Mouse (Mus musculus) forebrain, embryonic 15.5 days (tissue): ENCODE results near the gene Grxcr1. TPM values are rescaled to one million over a fixed set of nuclear protein-coding genes. Genes with fewer than 3 reads are reported as not detected.

ENCODE experiments used
- ATAC-seq: fragments of 200-750 bp; cut with Nextera tagmentation; replicated peaks from 2 replicates; pipeline ENCODE4 v1.8.0; 2017; ENCODE audit warnings: mild to moderate bottlenecking, moderate TSS enrichment, moderate library complexity
- H3K27ac ChIP-seq: fragments of 300-500 bp; sonication (generic); replicated peaks from 2 replicates; pipeline ENCODE4 v1.5.1; 2015; ENCODE audit warnings: mild to moderate bottlenecking, inconsistent platforms
- H3K27me3 ChIP-seq: fragments of 300-500 bp; sonication (generic); 2 replicates; pipeline ENCODE4 v1.6.1; 2015; ENCODE audit warnings: inconsistent platforms
- H3K36me3 ChIP-seq: fragments of 300-500 bp; sonication (generic); 2 replicates; pipeline ENCODE4 v1.6.1; 2015; ENCODE audit warnings: mild to moderate bottlenecking, inconsistent platforms
- H3K4me1 ChIP-seq: fragments of 300-500 bp; sonication (generic); 2 replicates; pipeline ENCODE4 v1.6.1; 2015; ENCODE audit warnings: inconsistent platforms
- H3K4me2 ChIP-seq: fragments of 300-500 bp; sonication (generic); replicated peaks from 2 replicates; pipeline ENCODE4 v1.6.1; 2015; ENCODE audit warnings: mild to moderate bottlenecking, inconsistent platforms
- H3K4me3 ChIP-seq: fragments of 300-500 bp; sonication (generic); 2 replicates; pipeline ENCODE4 v1.5.1; 2015; ENCODE audit warnings: mild to moderate bottlenecking, inconsistent platforms
- H3K9ac ChIP-seq: fragments of 300-500 bp; sonication (generic); replicated peaks from 2 replicates; pipeline ENCODE4 v1.6.1; 2015; ENCODE audit warnings: mild to moderate bottlenecking, inconsistent platforms
- H3K9me3 ChIP-seq: fragments of 300-500 bp; sonication (generic); 2 replicates; pipeline ENCODE4 v1.6.1; 2016; ENCODE audit warnings: inconsistent platforms
- WGBS: fragments of 180-500 bp; shearing (Covaris S2); methylation state at CpG from one replicate; pipeline ENCODE4 v1.1.7; 2015; ENCODE audit warnings: mixed read lengths; 5-methylcytosine and 5-hydroxymethylcytosine counted together
- polyA plus RNA-seq: library from polyadenylated mRNA; unstranded; fragments of >200 nt; fragmentation: Nextera tagmentation; extraction: Ambion mirVana; gene quantifications from 2 replicates; pipeline ENCODE4 v1.2.1, GENCODE M21; 2015

Grxcr1 gene
- polyA plus RNA-seq, 1 experiment from 2014 or later, result not detected

DNA sequence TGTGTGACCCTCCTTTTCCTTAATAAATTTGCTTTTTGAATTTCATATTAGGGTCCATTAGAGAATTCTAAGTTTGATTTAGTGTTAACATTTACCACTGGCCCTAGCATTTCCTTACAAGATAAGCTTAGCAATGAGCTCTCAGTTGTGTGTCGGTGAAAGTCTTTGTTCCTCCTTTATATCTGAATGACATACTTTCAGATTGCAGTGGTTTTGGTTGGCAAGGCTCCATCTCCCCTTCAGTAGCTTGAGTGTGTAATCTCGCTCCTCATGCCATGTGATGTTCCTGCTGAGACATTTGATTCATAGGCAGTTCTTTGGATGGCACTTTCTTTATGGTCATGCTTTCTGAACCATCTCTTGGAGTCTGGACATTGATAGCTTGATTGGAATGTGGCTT is 7.4 kb downstream of the Grxcr1 start:
- Histone ChIP-seq H3K9me3 (no peaks in the 10 kb centered on the region), H3K27ac (no peak overlapping the region), H3K4me3 (no peak overlapping the region), H3K9ac (no peak overlapping the region), H3K4me2 (no peak overlapping the region), H3K27me3 (no peaks in the 10 kb centered on the region), H3K4me1 (no peaks in the 10 kb centered on the region), H3K36me3 (no peaks in the 10 kb centered on the region)
- no peak for ATAC-seq
- WGBS, result 90% methylated on average over 2 of the region's 2 CpGs

DNA sequence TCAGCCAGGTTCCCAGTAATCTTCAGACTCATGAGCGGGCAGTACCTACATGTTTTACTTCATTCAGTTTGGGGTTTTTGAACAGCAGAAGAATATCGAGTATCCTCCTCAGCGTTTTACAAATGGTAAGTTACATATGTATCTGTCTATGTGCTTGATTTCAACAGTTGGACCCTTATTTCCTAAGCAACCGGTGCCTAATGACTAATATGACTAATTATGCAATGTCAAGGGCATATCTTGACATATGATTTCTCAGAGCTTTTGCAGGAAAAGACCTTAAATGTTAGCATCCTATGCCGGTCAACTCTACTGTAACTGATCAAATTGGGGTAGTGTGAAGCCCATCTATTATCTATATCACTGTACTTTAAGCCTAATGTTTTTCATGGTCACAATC is 11.7 kb downstream of the Grxcr1 start:
- Histone ChIP-seq H3K27ac (no peak overlapping the region), H3K4me3 (no peak overlapping the region), H3K36me3 (no peaks in the 10 kb centered on the region), H3K9me3 (no peaks in the 10 kb centered on the region), H3K27me3 (no peaks in the 10 kb centered on the region), H3K4me1 (no peaks in the 10 kb centered on the region), H3K9ac (no peak overlapping the region), H3K4me2 (no peak overlapping the region)
- WGBS, result 93% methylated on average over 5 of the region's 5 CpGs
- ATAC-seq, result no peak

DNA sequence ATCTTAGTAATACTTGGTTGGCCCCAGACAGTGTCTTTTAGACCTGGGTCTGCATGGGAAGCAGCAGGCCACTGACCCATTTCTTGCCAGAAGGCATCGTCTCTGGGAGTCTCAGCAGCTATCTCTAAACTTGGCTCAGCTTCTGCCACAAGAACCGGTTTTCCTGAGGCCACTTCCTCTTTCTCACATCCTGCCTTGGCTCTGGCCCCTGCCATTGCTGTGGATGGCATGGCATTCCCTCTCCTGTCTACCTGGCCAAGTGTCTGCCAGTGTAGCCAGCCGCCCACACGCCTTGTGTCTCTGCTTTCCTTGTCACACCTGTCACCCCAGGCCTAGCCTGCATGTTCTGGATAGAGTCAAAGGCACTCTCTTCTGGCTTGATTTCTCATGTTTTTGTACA is 17.1 kb downstream of the Grxcr1 start:
- 69% methylated on average over 4 of the region's 4 CpGs for WGBS
- no peak for ATAC-seq
- no peak overlapping the region for H3K9ac ChIP-seq

GRCm38 (mm10) chr5:68049536-68049935 is 17.9 kb downstream of the Grxcr1 start:
- H3K4me1 ChIP-seq, result no peaks in the 10 kb centered on the region
- no peak for ATAC-seq
- no peaks in the 10 kb centered on the region for H3K27me3 ChIP-seq
- no peaks in the 10 kb centered on the region for H3K9me3 ChIP-seq
- H3K36me3 ChIP-seq, result no peaks in the 10 kb centered on the region
- WGBS, result 55% methylated on average over 4 of the region's 4 CpGs
- no peak overlapping the region for H3K4me2 ChIP-seq
- no peak overlapping the region for H3K4me3 ChIP-seq
- H3K27ac ChIP-seq, result no peak overlapping the region
- H3K9ac ChIP-seq, result no peak overlapping the region

More for the DNA sequence above, 17.1 kb downstream of the Grxcr1 start:
- no peaks in the 10 kb centered on the region for H3K36me3 ChIP-seq
- no peak overlapping the region for H3K27ac ChIP-seq
- no peaks in the 10 kb centered on the region for H3K27me3 ChIP-seq
- H3K4me2 ChIP-seq, result no peak overlapping the region
- no peaks in the 10 kb centered on the region for H3K4me1 ChIP-seq
- H3K4me3 ChIP-seq, result no peak overlapping the region
- no peaks in the 10 kb centered on the region for H3K9me3 ChIP-seq

DNA sequence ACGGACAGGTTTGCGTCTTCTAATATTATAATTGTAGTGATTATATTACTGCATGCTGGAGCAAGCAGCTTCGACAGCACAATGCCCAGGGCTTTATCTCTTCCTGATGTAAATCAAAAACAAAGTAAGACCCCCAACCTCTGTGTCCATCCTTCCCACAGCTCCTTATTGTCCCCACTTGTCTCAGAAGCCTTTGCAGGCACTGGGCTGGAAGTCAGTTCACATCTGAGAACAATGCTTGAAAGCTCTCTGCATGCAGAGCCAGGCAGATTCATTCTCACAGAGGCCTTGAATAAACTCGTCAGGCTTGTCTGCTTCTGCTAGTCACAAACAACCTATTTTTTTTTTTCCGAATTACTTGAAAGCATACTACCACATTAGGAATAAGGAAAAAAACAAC is 19.5 kb downstream of the Grxcr1 start:
- Histone ChIP-seq H3K27me3 (no peaks in the 10 kb centered on the region), H3K4me3 (no peak overlapping the region), H3K27ac (no peak overlapping the region), H3K36me3 (no peaks in the 10 kb centered on the region), H3K9me3 (no peaks in the 10 kb centered on the region), H3K4me1 (no peaks in the 10 kb centered on the region), H3K4me2 (no peak overlapping the region), H3K9ac (no peak overlapping the region)
- ATAC-seq, result no peak
- WGBS, result 16% methylated on average over 5 of the region's 5 CpGs

- H3K4me3 ChIP-seq, result no peak overlapping the region
- H3K4me1 ChIP-seq, result no peaks in the 10 kb centered on the region
- no peak overlapping the region for H3K4me2 ChIP-seq
- WGBS, result 91% methylated on average over 3 of the region's 3 CpGs
- H3K27me3 ChIP-seq, result no peaks in the 10 kb centered on the region
- no peak overlapping the region for H3K27ac ChIP-seq
- H3K36me3 ChIP-seq, result no peaks in the 10 kb centered on the region
- no peaks in the 10 kb centered on the region for H3K9me3 ChIP-seq
- no peak for ATAC-seq
- no peak overlapping the region for H3K9ac ChIP-seq
Observed at GRCm38 (mm10) chr5:68057574-68057973, 25.9 kb downstream of the Grxcr1 start.

DNA sequence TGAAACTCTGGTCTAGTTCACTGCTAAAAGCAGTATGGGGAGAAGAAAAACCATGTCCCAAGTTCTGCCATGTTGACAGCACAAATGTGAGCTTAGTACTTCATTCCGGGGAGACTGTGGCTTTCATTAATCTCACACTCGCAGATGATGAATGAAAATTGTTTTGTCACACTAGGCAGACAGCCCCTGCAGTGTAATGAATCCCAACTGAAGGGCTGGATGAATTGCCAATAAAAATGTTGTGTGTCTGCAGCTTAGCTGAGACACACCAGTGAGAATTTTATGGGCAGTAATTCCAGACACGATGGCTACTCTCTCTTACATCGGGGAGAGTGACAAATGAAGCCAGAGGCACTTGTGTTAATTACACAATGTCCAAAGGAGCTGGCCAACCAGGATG is 37.1 kb downstream of the Grxcr1 start:
- Histone ChIP-seq H3K9me3 (no peaks in the 10 kb centered on the region), H3K9ac (no peak overlapping the region), H3K4me1 (no peaks in the 10 kb centered on the region), H3K27me3 (no peaks in the 10 kb centered on the region), H3K36me3 (no peaks in the 10 kb centered on the region), H3K4me2 (no peak overlapping the region), H3K27ac (no peak overlapping the region), H3K4me3 (no peak overlapping the region)
- no peak for ATAC-seq
- WGBS, result 70% methylated on average over 4 of the region's 4 CpGs

GRCm38 (mm10) chr5:68070308-68070707 is 38.7 kb downstream of the Grxcr1 start:
- ATAC-seq, result no peak
- WGBS, result 85% methylated on average over 3 of the region's 3 CpGs
- Histone ChIP-seq H3K27ac (no peak overlapping the region), H3K4me1 (no peaks in the 10 kb centered on the region), H3K36me3 (no peaks in the 10 kb centered on the region), H3K9ac (no peak overlapping the region), H3K9me3 (no peaks in the 10 kb centered on the region), H3K4me2 (no peak overlapping the region), H3K27me3 (no peaks in the 10 kb centered on the region), H3K4me3 (no peak overlapping the region)

- Histone ChIP-seq H3K9me3 (no peaks in the 10 kb centered on the region), H3K27me3 (no peaks in the 10 kb centered on the region), H3K27ac (peak overlapping the region; percentile 34), H3K9ac (no peak overlapping the region), H3K4me2 (no peak overlapping the region), H3K4me1 (no peaks in the 10 kb centered on the region), H3K4me3 (no peak overlapping the region), H3K36me3 (no peaks in the 10 kb centered on the region)
- WGBS, result 75% methylated on average over 4 of the region's 4 CpGs
- peak; percentile 83 for ATAC-seq
Observed at GRCm38 (mm10) chr5:68071857-68072256, 40.2 kb downstream of the Grxcr1 start.

GRCm38 (mm10) chr5:68086535-68087098 is 55.0 kb downstream of the Grxcr1 start:
- H3K9me3 ChIP-seq, result no peaks in the 10 kb centered on the region
- H3K4me2 ChIP-seq, result no peak overlapping the region
- no peak overlapping the region for H3K9ac ChIP-seq
- no peak overlapping the region for H3K27ac ChIP-seq
- no peak overlapping the region for H3K4me3 ChIP-seq
- no peaks in the 10 kb centered on the region for H3K36me3 ChIP-seq
- no peak for ATAC-seq
- WGBS, result 73% methylated on average over 7 of the region's 7 CpGs
- no peaks in the 10 kb centered on the region for H3K4me1 ChIP-seq
- no peaks in the 10 kb centered on the region for H3K27me3 ChIP-seq

DNA sequence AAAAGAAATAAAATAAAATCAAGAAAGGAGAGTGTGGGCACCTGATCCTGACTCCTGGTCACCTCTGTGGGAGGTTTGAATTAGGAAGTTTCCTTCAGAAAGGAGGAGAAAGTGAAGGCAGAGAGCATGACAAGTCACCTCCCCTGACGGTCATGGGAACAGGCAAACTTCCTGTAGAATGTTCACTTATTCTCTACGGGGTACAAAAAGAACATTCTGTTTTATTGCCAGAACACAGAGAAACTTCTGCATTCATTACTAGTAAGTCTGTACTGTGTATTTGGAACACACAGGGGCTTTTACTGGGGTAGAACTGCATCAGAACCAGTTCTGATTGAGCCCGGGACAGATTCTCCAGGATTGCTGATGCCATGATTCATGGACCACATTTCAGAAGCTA is 55.5 kb downstream of the Grxcr1 start:
- Histone ChIP-seq H3K9me3 (no peaks in the 10 kb centered on the region), H3K27ac (no peak overlapping the region), H3K27me3 (no peaks in the 10 kb centered on the region), H3K4me2 (no peak overlapping the region), H3K4me3 (no peak overlapping the region), H3K4me1 (no peaks in the 10 kb centered on the region), H3K36me3 (no peaks in the 10 kb centered on the region), H3K9ac (no peak overlapping the region)
- 84% methylated on average over 3 of the region's 3 CpGs for WGBS
- no peak for ATAC-seq

DNA sequence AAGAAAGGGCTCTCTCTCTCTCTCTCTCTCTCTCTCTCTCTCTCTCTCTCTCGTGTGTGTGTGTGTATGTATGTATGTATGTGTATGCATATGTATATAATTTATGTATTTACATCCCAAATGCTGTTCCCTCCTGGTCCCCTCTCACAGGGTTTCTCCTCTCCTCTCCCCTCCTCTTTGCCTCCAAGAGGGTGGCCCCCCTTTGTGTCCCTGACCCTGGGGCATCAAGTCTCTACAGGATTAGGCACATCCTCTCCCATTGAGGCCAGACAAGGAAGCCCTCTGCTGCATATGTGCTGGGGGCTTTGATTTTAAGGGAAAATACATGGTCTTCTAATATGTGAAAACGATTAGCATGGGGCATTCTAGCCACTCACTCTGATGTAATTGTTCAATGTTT is 61.5 kb downstream of the Grxcr1 start:
- no peak overlapping the region for H3K4me3 ChIP-seq
- no peaks in the 10 kb centered on the region for H3K36me3 ChIP-seq
- no peaks in the 10 kb centered on the region for H3K27me3 ChIP-seq
- ATAC-seq, result no peak
- H3K4me2 ChIP-seq, result no peak overlapping the region
- H3K4me1 ChIP-seq, result peaks cover 2% of the 10 kb centered on the region; the same call in 1 of the 2 replicates
- 59% methylated on average over 2 of the region's 2 CpGs for WGBS
- no peaks in the 10 kb centered on the region for H3K9me3 ChIP-seq
- H3K9ac ChIP-seq, result no peak overlapping the region
- no peak overlapping the region for H3K27ac ChIP-seq
